Mouse (Mus musculus): Measurements from ENCODE around the gene Cstl1. TPM values are rescaled to one million over a fixed set of nuclear protein-coding genes. Genes with fewer than 3 reads are reported as not detected.

Gene Cstl1
- polyA plus RNA-seq (2021; fragmentation: Nextera tagmentation): not detected in 2 replicates
- long read RNA-seq, experiment 1: 0 reads
- long read RNA-seq, experiment 2, partial matches to known transcripts: 0 of 2 reads
- long read RNA-seq, experiment 2, other reads (novel, unspliced or antisense): 2 of 2 reads

GRCm38 (mm10) chr2:148750058-148750457 is at the start of gene Cstl1:
TSS of gene Cstl1 (plus strand) at chr2:148750358.

GRCm38 (mm10) chr2:148732327-148733000 is 17.7 kb upstream of the Cstl1 start, which contains the start of gene Napb:
TSS of gene Napb (minus strand) at chr2:148732467.

GRCm38 (mm10) chr2:148771397-148771796 is 21.2 kb downstream of the Cstl1 start, which contains the start of gene Cst11:
TSS of gene Cst11 (minus strand) at chr2:148771497.

GRCm38 (mm10) chr2:148781709-148782108 is 31.6 kb downstream of the Cstl1 start, which contains the start of gene 8030411F24Rik:
TSS of gene 8030411F24Rik (plus strand) at chr2:148782009.

GRCm38 (mm10) chr2:148789142-148789541 is 39.0 kb downstream of the Cstl1 start, which contains the start of gene Cst12:
TSS of gene Cst12 (plus strand) at chr2:148789361.

GRCm38 (mm10) chr2:148798485-148798884 is 48.3 kb downstream of the Cstl1 start, which contains the start of gene Cst8:
TSS of gene Cst8 (plus strand) at chr2:148798785.

Other genes starting within 250 kb of the Cstl1 start
- 29.7 and 33.4 TPM in 2 replicates for gene Nxt1, start 77.8 kb upstream of the Cstl1 start, polyA plus RNA-seq (2021; fragmentation: Nextera tagmentation)
- gene Gzf1, start 69.3 kb upstream of the Cstl1 start, polyA plus RNA-seq (2021; fragmentation: Nextera tagmentation): 12.6 and 14.5 TPM in 2 replicates
- 162 and 169 TPM in 2 replicates for gene Napb, start 17.9 kb upstream of the Cstl1 start, polyA plus RNA-seq (2021; fragmentation: Nextera tagmentation)
- gene Cst11, start 21.1 kb downstream of the Cstl1 start, polyA plus RNA-seq (2021; fragmentation: Nextera tagmentation): not detected in 2 replicates
- not detected in 2 replicates for gene 8030411F24Rik, start 31.7 kb downstream of the Cstl1 start, polyA plus RNA-seq (2021; fragmentation: Nextera tagmentation)
- 0.31 TPM in 1 of 2 replicates, not detected in the other for gene Cst12, start 39.0 kb downstream of the Cstl1 start, polyA plus RNA-seq (2021; fragmentation: Nextera tagmentation)
- gene Cst8, start 48.4 kb downstream of the Cstl1 start, polyA plus RNA-seq (2021; fragmentation: Nextera tagmentation): not detected in 2 replicates
- gene Cst13, start 69.7 kb downstream of the Cstl1 start, polyA plus RNA-seq (2021; fragmentation: Nextera tagmentation): not detected in 2 replicates
- gene Cst9, start 84.8 kb downstream of the Cstl1 start, polyA plus RNA-seq (2021; fragmentation: Nextera tagmentation): not detected in 2 replicates
- gene 9230104L09Rik, start 114.7 kb downstream of the Cstl1 start, polyA plus RNA-seq (2021; fragmentation: Nextera tagmentation): not detected in 2 replicates
- 13,390 and 16,424 TPM in 2 replicates for gene Cst3, start 125.3 kb downstream of the Cstl1 start, polyA plus RNA-seq (2021; fragmentation: Nextera tagmentation)

Measured in layer of hippocampus, adult 6 months (tissue).